Mouse (Mus musculus): ENCODE results near the gene Tmem51.
"Not testable (repeated sequence)": the region's sequence is repeated elsewhere in the genome, so short reads cannot be mapped to it uniquely, and the experiment has no call there.

Gene Tmem51

GRCm38 (mm10) chr4:142060455-142061378, 23.4 kb downstream of the Tmem51 start:
- no peak for DNase-seq (ENCODE audit: low read depth, low spot score)

GRCm38 (mm10) chr4:142059841-142060193, 24.3 kb downstream of the Tmem51 start:
- no peak for DNase-seq (ENCODE audit: low read depth, low spot score)

- DNase-seq (ENCODE audit: low read depth, low spot score), result no peak
Observed at GRCm38 (mm10) chr4:142059113-142059840, 24.8 kb downstream of the Tmem51 start.

GRCm38 (mm10) chr4:142057529-142058216, 26.4 kb downstream of the Tmem51 start:
- DNase-seq (ENCODE audit: low read depth, low spot score), result no peak

GRCm38 (mm10) chr4:142055600-142055999, 28.5 kb downstream of the Tmem51 start:
- no peak for DNase-seq (ENCODE audit: low read depth, low spot score)

- peak; percentile 11 for DNase-seq (ENCODE audit: low read depth, low spot score)
Observed at GRCm38 (mm10) chr4:142054580-142054979, 29.5 kb downstream of the Tmem51 start.

GRCm38 (mm10) chr4:142053661-142054448, 30.2 kb downstream of the Tmem51 start:
- DNase-seq (ENCODE audit: low read depth, low spot score), result no peak

GRCm38 (mm10) chr4:142053261-142053660, 30.8 kb downstream of the Tmem51 start:
- no peak for DNase-seq (ENCODE audit: low read depth, low spot score)

- DNase-seq (ENCODE audit: low read depth, low spot score), result no peak
Observed at GRCm38 (mm10) chr4:142052391-142053132, 31.5 kb downstream of the Tmem51 start.

- not testable (repeated sequence) for DNase-seq (ENCODE audit: low read depth, low spot score)
Observed at GRCm38 (mm10) chr4:142051883-142052282, 32.2 kb downstream of the Tmem51 start.

- DNase-seq (ENCODE audit: low read depth, low spot score), result no peak
Observed at GRCm38 (mm10) chr4:142049963-142050362, 34.1 kb downstream of the Tmem51 start.

GRCm38 (mm10) chr4:142048391-142048790, 35.7 kb downstream of the Tmem51 start:
- DNase-seq (ENCODE audit: low read depth, low spot score), result no peak

- DNase-seq (ENCODE audit: low read depth, low spot score), result no peak
Observed at GRCm38 (mm10) chr4:142047005-142047404, 37.1 kb downstream of the Tmem51 start.

GRCm38 (mm10) chr4:142046496-142046895, 37.6 kb downstream of the Tmem51 start:
- DNase-seq (ENCODE audit: low read depth, low spot score), result no peak

- DNase-seq (ENCODE audit: low read depth, low spot score), result no peak
Observed at GRCm38 (mm10) chr4:142045595-142046163, 38.4 kb downstream of the Tmem51 start.

GRCm38 (mm10) chr4:142044452-142044851, 39.7 kb downstream of the Tmem51 start:
- DNase-seq (ENCODE audit: low read depth, low spot score), result no peak

GRCm38 (mm10) chr4:142039662-142040353, 44.3 kb downstream of the Tmem51 start:
- DNase-seq (ENCODE audit: low read depth, low spot score), result no peak

- no peak for DNase-seq (ENCODE audit: low read depth, low spot score)
Observed at GRCm38 (mm10) chr4:142037897-142038296, 46.2 kb downstream of the Tmem51 start.

- DNase-seq (ENCODE audit: low read depth, low spot score), result no peak
Observed at GRCm38 (mm10) chr4:142028533-142028932, 55.6 kb downstream of the Tmem51 start.

- no peak for DNase-seq (ENCODE audit: low read depth, low spot score)
Observed at GRCm38 (mm10) chr4:142026965-142027364, 57.1 kb downstream of the Tmem51 start.

Measured in 3T3-L1 (cell line).